Mouse (Mus musculus): ENCODE results near the gene Phf5a. TPM values are rescaled to one million over a fixed set of nuclear protein-coding genes. Genes with fewer than 3 reads are reported as not detected.

The Phf5a gene
- polyA plus RNA-seq, 1 experiment = 4.8 TPM

DNA sequence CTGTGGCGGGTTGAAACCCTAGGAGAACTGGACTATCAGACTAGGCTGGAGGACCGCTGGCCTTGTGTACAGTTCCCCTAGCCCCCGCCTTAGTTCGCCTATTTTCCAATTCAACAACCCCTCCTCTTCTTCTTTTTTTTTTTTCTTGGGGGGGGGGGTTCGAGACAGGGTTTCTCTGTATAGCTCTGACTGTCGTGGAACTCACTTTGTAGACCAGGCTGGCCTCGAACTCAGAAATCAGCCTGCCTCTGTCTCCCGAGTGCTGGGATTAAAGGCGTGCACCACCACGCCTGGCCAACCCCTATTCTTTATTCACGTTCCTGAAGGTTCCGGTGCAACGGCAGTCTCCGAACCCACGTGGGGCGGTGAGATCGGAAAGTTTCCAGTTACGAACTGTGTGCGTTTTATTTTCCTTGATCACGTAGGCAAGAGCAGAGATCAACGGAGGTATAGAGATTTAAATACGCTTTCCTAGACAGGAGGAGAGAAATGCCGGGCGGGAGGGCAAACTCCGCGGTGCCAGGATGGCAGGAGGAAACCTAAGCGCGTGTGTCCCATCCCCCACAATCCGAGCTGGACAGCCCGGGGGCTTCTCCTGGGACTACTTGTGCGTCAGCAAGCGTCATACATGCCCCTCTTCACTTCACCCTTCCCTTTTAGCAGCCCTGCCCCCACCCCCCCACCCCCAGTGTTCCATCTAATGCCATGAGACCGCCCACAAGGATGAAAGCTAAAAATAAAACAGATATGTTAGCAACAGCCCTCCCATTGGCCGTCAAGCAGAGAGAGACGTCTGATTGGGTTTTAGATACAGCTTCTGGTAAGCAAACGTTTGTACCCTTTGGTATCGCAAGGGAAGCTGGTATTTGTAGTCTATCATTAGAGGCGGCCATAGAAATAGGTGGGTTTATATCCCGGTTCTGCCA lies 12.1 kb downstream of the Phf5a start:
- TF ChIP-seq FLI1 (IDR thresholded peaks at IDR 0.05; ENCODE audit: low read length) (no peak), GATA1 (IDR thresholded peaks at IDR 0.05; ENCODE audit: borderline replicate concordance, low read length) (no peak)
- Histone ChIP-seq H3K4me1 (peaks cover 42% of the 10 kb centered on the region), H3K27me3 (replicated peaks) (no peaks in the 10 kb centered on the region)

DNA sequence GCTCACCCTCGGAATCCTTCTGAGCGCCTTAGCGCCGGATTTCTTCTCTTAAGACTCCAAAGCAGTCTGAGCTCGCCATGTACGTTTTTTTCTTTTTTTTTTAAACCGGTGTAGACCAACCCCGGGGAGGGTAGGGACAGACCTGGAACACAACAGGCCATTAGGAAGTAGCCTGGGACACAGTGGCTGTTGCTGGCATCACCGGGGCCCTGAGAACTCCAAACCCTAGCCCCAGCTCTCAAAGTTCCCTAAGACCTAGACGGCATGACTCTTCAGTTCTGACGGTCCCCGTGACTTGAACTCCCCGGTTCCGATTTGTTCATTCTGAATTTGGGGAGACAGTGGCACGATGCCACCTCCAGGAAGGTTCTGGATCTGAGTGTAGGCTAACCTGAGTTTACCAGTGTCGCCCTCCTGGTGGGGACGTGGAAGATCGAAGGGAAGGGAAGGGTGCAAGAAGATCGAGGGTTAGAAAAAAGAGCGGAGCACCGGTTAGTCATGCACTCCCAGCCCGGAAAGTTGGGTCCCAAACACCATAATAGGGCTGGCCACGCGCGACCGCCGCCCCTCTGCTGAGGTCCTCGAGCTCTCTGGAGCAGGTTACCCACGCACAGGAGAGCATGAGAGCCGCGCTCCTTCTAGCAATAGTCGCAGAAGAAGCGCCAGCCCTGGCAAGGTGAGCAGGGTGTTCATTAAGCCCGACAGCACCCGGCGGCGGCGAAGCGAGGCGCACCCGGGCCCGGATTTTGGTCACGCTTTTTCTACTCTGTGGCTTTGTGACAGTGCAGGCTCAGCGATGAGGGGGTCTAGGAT lies 13.0 kb downstream of the Phf5a start, which contains the start of gene Tob2:
TSS of gene Tob2 (minus strand) at position 280 of the 813 bp plus-strand sequence.
- no peaks in the 10 kb centered on the region for H3K9me3 ChIP-seq
- H3K4me3 ChIP-seq (replicated peaks) = peak within 1 kb of the TSS; percentile 100
- H3K4me1 ChIP-seq = peaks cover 44% of the 10 kb centered on the region
- no peaks in the 10 kb centered on the region for H3K27me3 ChIP-seq (replicated peaks)
- TF ChIP-seq FLI1 (IDR thresholded peaks at IDR 0.05; ENCODE audit: low read length) (no peak), GATA1 (IDR thresholded peaks at IDR 0.05; ENCODE audit: borderline replicate concordance, low read length) (no peak)
- peaks cover 17% of the 10 kb centered on the region for H3K36me3 ChIP-seq (replicated peaks; ENCODE audit: low read length)

More for the DNA sequence above, 12.1 kb downstream of the Phf5a start:
- H3K9me3 ChIP-seq = no peaks in the 10 kb centered on the region
- H3K4me3 ChIP-seq (replicated peaks) = peak overlapping the region; percentile 100
- peaks cover 19% of the 10 kb centered on the region for H3K36me3 ChIP-seq (replicated peaks; ENCODE audit: low read length)

DNA sequence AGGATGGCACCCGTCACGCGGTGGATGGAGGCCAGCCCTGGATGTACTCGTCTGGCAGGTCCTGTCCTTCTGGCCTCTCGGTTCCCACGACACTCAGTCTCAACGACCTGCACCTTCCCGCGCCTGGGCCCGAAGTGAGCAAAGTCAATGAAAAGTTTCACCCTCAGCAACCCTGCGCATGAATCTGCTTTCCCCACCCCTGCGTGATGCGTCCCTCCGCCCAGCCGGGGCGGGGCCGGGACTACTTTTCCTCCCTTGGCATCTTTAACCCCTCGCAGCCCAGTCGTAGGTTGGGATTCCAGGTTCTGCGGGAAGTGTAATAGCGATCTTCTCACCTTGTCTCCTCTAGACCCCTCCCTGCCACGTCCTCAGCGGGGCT lies 13.6 kb downstream of the Phf5a start:
- Histone ChIP-seq H3K9me3 (no peaks in the 10 kb centered on the region), H3K27me3 (replicated peaks) (no peaks in the 10 kb centered on the region), H3K4me3 (replicated peaks) (peak overlapping the region; percentile 100), H3K4me1 (peaks cover 48% of the 10 kb centered on the region), H3K36me3 (replicated peaks; ENCODE audit: low read length) (peaks cover 18% of the 10 kb centered on the region)
- TF ChIP-seq FLI1 (IDR thresholded peaks at IDR 0.05; ENCODE audit: low read length) (no peak), GATA1 (IDR thresholded peaks at IDR 0.05; ENCODE audit: borderline replicate concordance, low read length) (no peak)

GRCm38 (mm10) chr15:81857724-81858116 lies 14.0 kb downstream of the Phf5a start:
- 0 out of 2 replicates have a peak, but pooled peaks have one; percentile 6 for TF ChIP-seq FLI1 (IDR thresholded peaks at IDR 0.05; ENCODE audit: low read length)
- no peak for TF ChIP-seq GATA1 (IDR thresholded peaks at IDR 0.05; ENCODE audit: borderline replicate concordance, low read length)
- peaks cover 52% of the 10 kb centered on the region for H3K4me1 ChIP-seq

DNA sequence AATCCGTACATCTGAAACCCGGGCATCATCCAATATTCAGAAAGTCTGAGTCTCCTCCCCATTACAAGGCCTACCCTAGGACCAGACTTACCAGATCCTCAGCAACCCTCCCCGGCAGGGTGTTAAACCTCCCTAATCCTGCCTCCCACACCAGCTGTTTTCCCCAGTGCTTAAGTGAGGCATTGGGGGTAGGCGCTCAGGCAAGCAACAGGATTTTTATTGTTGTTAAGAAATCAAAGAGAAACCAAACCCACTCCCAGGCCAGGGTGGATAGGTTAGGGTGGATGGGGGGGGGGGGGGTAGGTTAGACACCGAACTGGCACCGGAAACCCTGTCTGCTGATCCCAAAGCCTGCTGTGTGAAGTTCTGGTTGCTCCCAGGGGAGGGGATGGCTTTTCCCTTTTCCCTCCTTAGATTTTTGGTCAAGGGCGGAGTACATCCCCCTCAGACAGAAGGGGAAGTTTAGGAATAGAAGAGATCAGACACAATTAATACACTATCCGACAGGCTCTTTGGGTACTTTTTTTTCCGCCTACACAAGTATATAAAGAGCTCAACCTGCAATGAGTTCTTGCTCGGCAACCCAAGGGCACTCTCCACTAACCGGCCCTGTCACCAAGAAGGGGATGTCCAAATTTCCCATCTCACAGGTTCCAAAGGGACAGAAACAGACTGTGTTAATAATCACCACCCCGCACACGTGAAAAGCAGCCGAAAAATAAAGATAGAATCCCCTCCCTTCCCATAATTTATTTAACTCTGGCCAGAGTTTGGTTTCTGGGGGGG lies 14.6 kb downstream of the Phf5a start:
- Histone ChIP-seq H3K4me3 (replicated peaks) (peak overlapping the region; percentile 100), H3K9me3 (no peaks in the 10 kb centered on the region), H3K27me3 (replicated peaks) (no peaks in the 10 kb centered on the region), H3K36me3 (replicated peaks; ENCODE audit: low read length) (peaks cover 28% of the 10 kb centered on the region), H3K4me1 (peaks cover 58% of the 10 kb centered on the region)
- TF ChIP-seq FLI1 (IDR thresholded peaks at IDR 0.05; ENCODE audit: low read length) = no peak
- no peak for TF ChIP-seq GATA1 (IDR thresholded peaks at IDR 0.05; ENCODE audit: borderline replicate concordance, low read length)

More at GRCm38 (mm10) chr15:81857724-81858116, 14.0 kb downstream of the Phf5a start:
- peak overlapping the region; percentile 100 for H3K4me3 ChIP-seq (replicated peaks)
- peaks cover 22% of the 10 kb centered on the region for H3K36me3 ChIP-seq (replicated peaks; ENCODE audit: low read length)
- no peaks in the 10 kb centered on the region for H3K9me3 ChIP-seq
- no peaks in the 10 kb centered on the region for H3K27me3 ChIP-seq (replicated peaks)

GRCm38 (mm10) chr15:81856030-81856790 lies 15.5 kb downstream of the Phf5a start:
- no peak for TF ChIP-seq GATA1 (IDR thresholded peaks at IDR 0.05; ENCODE audit: borderline replicate concordance, low read length)
- no peak for TF ChIP-seq FLI1 (IDR thresholded peaks at IDR 0.05; ENCODE audit: low read length)
- no peaks in the 10 kb centered on the region for H3K27me3 ChIP-seq (replicated peaks)
- peak overlapping the region; percentile 100 for H3K4me3 ChIP-seq (replicated peaks)
- H3K36me3 ChIP-seq (replicated peaks; ENCODE audit: low read length) = peaks cover 37% of the 10 kb centered on the region
- no peaks in the 10 kb centered on the region for H3K9me3 ChIP-seq
- peaks cover 65% of the 10 kb centered on the region for H3K4me1 ChIP-seq

- Histone ChIP-seq H3K36me3 (replicated peaks; ENCODE audit: low read length) (peaks cover 66% of the 10 kb centered on the region), H3K9me3 (no peaks in the 10 kb centered on the region), H3K27me3 (replicated peaks) (no peaks in the 10 kb centered on the region), H3K4me1 (peaks cover 70% of the 10 kb centered on the region), H3K4me3 (replicated peaks) (no peak overlapping the region)
- TF ChIP-seq GATA1 (IDR thresholded peaks at IDR 0.05; ENCODE audit: borderline replicate concordance, low read length) (no peak), FLI1 (IDR thresholded peaks at IDR 0.05; ENCODE audit: low read length) (no peak)
These were observed 18.6 kb downstream of the Phf5a start for GRCm38 (mm10) chr15:81853081-81853480.

GRCm38 (mm10) chr15:81852411-81853000 lies 19.2 kb downstream of the Phf5a start:
- Histone ChIP-seq H3K4me3 (replicated peaks) (no peak overlapping the region), H3K27me3 (replicated peaks) (no peaks in the 10 kb centered on the region), H3K4me1 (peaks cover 75% of the 10 kb centered on the region), H3K9me3 (no peaks in the 10 kb centered on the region), H3K36me3 (replicated peaks; ENCODE audit: low read length) (peaks cover 71% of the 10 kb centered on the region)
- TF ChIP-seq GATA1 (IDR thresholded peaks at IDR 0.05; ENCODE audit: borderline replicate concordance, low read length) (no peak), FLI1 (IDR thresholded peaks at IDR 0.05; ENCODE audit: low read length) (no peak)

Measured in megakaryocyte, embryonic 14.5 days (primary cell).